Mouse (Mus musculus) CH12.LX (cell line): ENCODE data around the gene Prss54.

ENCODE experiments used
- CHD1 ChIP-seq: IDR thresholded peaks from 2 replicates; pipeline ENCODE4 v1.6.1; 2012; ENCODE audit warnings: low read depth, low read length, improper control_type of control experiment, inconsistent platforms
- CTCF ChIP-seq, 2 experiments: IDR thresholded peaks in 1 of 2; conservative IDR thresholded peaks in 1 of 2; 2 replicates each; pipeline ENCODE4 v1.5.1; 2011 to 2012; ENCODE audit warnings: low read depth in 2 of 2, low read length in 2 of 2, improper control_type of control experiment in 1 of 2, inconsistent platforms in 1 of 2, mild to moderate bottlenecking in 1 of 2, moderate library complexity in 1 of 2
- E2F4 ChIP-seq: IDR thresholded peaks from 2 replicates; pipeline ENCODE4 v1.6.1; 2011; ENCODE audit warnings: low read depth, low read length, improper control_type of control experiment; ENCODE audit not compliant: insufficient replicate concordance
- GABPA ChIP-seq: IDR thresholded peaks from 2 replicates; pipeline ENCODE4 v1.6.1; 2012; ENCODE audit warnings: low read depth, low read length, improper control_type of control experiment, inconsistent platforms; ENCODE audit not compliant: insufficient replicate concordance
- HCFC1 ChIP-seq: IDR thresholded peaks from 2 replicates; pipeline ENCODE4 v1.6.1; 2012; ENCODE audit warnings: low read depth, mild to moderate bottlenecking, inconsistent platforms, low read length, improper control_type of control experiment
- MAFK ChIP-seq: IDR thresholded peaks from 2 replicates; pipeline ENCODE4 v1.6.1; 2011; ENCODE audit warnings: low read length, improper control_type of control experiment; ENCODE audit not compliant: insufficient replicate concordance
- MAZ ChIP-seq: IDR thresholded peaks from 2 replicates; pipeline ENCODE4 v1.6.1; 2012; ENCODE audit warnings: low read depth, mild to moderate bottlenecking, inconsistent platforms, low read length, improper control_type of control experiment, moderate library complexity
- PAX5 ChIP-seq: IDR thresholded peaks from 2 replicates; pipeline ENCODE4 v1.6.1; 2012; ENCODE audit warnings: low read length, inconsistent platforms, mixed read lengths
- POLR2A ChIP-seq: IDR thresholded peaks from 2 replicates; pipeline ENCODE4 v1.6.1; 2011; ENCODE audit warnings: low read depth, mild to moderate bottlenecking, improper control_type of control experiment, low read length
- SIN3A ChIP-seq: IDR thresholded peaks from 2 replicates; pipeline ENCODE4 v1.6.1; 2012; ENCODE audit warnings: low read length, improper control_type of control experiment, inconsistent platforms
- USF1 ChIP-seq: IDR thresholded peaks from 2 replicates; pipeline ENCODE4 v1.6.1; 2014; ENCODE audit warnings: low read depth, mild to moderate bottlenecking, inconsistent platforms, low read length, improper control_type of control experiment
- ZC3H11A ChIP-seq: IDR thresholded peaks from 2 replicates; pipeline ENCODE4 v1.6.1; 2012; ENCODE audit warnings: low read depth, mild to moderate bottlenecking, inconsistent platforms, low read length, improper control_type of control experiment
- ZKSCAN1 ChIP-seq: IDR thresholded peaks from 2 replicates; pipeline ENCODE4 v1.6.1; 2012; ENCODE audit warnings: low read depth, inconsistent platforms, low read length, improper control_type of control experiment, borderline replicate concordance

- no peak for TF ChIP-seq CTCF (conservative IDR thresholded peaks at IDR 0.05 in 1 of 2, IDR thresholded peaks at IDR 0.05 in 1 of 2; ENCODE audit: low read depth in 2 of 2, low read length in 2 of 2)
- no peak for TF ChIP-seq ZC3H11A
- TF ChIP-seq MAZ: no peak
- TF ChIP-seq GABPA: no peak
- no peak for TF ChIP-seq MAFK
- no peak for TF ChIP-seq HCFC1
- no peak for TF ChIP-seq E2F4
- TF ChIP-seq POLR2A: no peak
- TF ChIP-seq PAX5: no peak
- no peak for TF ChIP-seq USF1
- TF ChIP-seq CHD1: no peak
- no peak for TF ChIP-seq SIN3A
- no peak for TF ChIP-seq ZKSCAN1
Measured at GRCm38 (mm10) chr8:95542191-95542590, 33.9 kb downstream of the Prss54 start.
